Mouse (Mus musculus): ENCODE measurements at regions not wholly inside any gene's neighbourhood (a gene's known extent, or its start where the extent isn't known, plus 50 kb on each side); places are given as distances from the start of the nearest gene placed in this dataset.
"Not testable (repeated sequence)": the region's sequence is repeated elsewhere in the genome, so short reads cannot be mapped to it uniquely, and the experiment has no call there.

- not testable (repeated sequence) for DNase-seq (ENCODE audit: low spot score)
Observed at GRCm38 (mm10) chr15:53984006-53984405, 99.3 kb downstream of the Gm7489 start.

DNA sequence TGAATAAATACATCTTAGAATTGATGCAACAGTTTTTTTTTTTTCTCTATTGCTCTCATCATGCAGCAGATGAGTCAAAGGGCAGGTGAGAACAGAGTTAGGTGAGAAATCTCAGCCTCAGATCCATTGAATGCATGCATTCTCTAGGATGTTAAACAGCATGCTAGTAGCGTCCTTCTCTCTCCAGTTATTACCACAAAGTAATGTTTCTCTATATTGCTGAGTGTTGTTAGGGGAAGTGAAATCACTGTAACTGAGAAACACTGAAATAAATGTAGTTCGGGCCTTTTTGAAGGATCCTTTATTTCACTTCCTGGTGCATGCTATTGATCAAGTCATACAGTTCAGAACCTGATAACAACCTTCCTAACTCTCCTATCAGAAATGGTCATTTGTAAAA is 105.2 kb downstream of the Gm7489 start:
- DNase-seq (ENCODE audit: low spot score), result no peak

- no peak for DNase-seq (ENCODE audit: low spot score)
Observed at GRCm38 (mm10) chr15:53995199-53995868, 110.6 kb downstream of the Gm7489 start.

GRCm38 (mm10) chr15:53998600-53999290 is 114.0 kb downstream of the Gm7489 start:
- no peak for DNase-seq (ENCODE audit: low spot score)

- no peak for DNase-seq (ENCODE audit: low spot score)
Observed at GRCm38 (mm10) chr15:54033756-54034155, 149.1 kb downstream of the Gm7489 start.

- DNase-seq (ENCODE audit: low spot score), result no peak
Observed at GRCm38 (mm10) chr15:54050711-54051110, 166.0 kb downstream of the Gm7489 start.

GRCm38 (mm10) chr15:54070005-54070634 is 185.4 kb downstream of the Gm7489 start:
- peak; percentile 30 for DNase-seq (ENCODE audit: low spot score)

DNA sequence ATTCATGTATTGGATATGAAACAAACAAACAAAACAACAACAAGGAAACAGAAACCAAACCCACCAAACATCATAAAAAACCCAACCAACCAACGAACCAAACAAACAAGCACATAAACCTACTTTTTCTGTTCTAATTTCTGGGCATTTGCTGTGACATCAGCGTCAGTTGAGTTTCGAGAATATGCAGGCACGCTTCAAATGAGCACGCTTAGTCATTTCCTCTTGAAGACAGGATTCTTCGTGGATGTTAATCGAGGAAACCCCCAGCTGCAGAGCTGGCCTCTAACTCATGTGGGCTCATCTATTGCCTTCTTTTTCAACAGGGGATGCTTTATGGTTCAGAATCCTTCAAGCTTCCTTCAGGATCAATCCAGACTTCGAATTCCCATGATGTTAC is 187.0 kb downstream of the Gm7489 start:
- no peak for DNase-seq (ENCODE audit: low spot score)

DNA sequence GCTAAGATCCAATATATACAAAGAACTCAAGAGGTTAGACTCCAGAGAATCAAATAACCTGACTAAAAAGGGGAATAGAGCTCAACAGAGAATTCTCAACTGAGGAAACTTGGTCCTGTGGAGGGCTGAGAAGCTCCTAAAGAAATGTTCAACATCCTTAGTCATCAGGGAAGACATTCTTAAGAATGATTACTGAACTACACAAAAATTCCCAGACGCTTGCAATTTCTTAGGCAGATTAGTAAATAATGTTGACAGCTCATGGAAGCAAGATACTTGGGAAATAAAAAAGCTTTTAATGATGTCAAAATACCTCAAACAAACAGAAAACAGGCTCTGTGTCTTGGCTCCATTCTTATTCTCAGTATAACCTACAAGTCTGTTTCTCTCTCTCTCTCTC is 206.6 kb downstream of the Gm7489 start:
- DNase-seq (ENCODE audit: low spot score), result no peak

GRCm38 (mm10) chr15:54092386-54092785 is 207.7 kb downstream of the Gm7489 start:
- DNase-seq (ENCODE audit: low spot score), result no peak

DNA sequence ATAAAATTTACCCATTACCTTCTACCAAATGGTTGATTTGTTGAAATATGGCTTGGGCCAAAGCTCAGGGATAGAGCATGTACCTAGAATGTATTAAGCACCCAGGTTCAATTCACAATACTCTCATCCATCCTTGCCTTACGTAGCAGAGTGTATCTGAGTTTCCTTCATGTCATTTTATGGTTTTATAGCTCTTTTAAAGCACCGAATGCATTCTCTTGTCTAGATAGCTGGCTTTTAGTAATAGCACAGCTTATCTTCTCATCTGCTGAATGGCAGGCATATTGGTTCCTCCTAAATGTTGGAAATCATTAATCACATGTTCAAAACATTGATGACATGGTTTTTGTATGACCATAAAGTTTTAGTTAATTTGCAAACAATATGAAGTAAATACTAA is 212.8 kb downstream of the Gm7489 start:
- no peak for DNase-seq (ENCODE audit: low spot score)

DNA sequence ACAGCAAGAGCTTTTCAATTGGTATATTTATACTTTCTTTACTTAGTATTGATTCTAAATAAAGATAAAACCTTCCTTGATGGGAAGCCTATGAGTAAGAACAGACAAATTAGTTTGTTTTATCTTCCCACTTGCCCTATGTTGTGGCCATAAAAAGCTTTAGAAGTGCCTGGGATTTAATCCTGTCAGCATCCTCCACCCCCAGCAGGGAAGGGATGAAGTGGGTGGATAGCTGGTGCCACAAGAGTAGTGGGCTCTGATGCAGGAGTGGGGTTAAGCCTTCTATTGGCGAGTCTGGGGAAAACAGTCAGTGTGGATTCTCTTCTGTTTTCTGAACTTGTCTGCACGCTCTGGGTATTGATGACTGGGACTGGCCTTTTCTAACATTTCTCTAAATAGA is 227.7 kb downstream of the Gm7489 start:
- DNase-seq (ENCODE audit: low spot score), result no peak

- no peak for DNase-seq (ENCODE audit: low spot score)
Observed at GRCm38 (mm10) chr15:54114096-54114512, 229.4 kb downstream of the Gm7489 start.

DNA sequence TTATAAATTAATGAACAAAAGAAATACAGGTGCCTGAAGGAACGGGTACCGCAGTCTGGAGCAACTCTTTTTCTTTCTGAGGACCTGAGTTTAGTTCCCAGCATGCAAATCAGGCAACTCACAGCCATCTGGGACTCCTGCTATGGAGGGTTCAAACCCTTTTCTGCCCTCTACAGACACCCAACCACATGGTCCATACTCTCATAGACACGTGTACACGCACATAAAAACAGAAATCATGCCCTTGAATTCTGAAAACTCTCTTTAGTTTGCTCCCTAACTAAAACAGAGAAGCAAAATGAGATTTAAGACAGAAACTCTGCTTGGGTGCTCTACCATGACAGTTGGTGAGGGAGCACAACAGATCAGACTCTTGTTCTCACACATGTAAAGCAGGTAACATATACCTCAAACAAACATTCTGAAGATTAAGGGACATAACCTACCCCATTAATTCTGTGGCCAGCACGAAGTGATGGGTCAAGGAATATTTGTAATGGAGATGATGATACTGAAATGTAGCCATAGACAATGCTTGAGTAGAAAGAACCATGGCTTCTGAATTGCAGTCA is 233.3 kb downstream of the Gm7489 start:
- no peak for DNase-seq (ENCODE audit: low spot score)

GRCm38 (mm10) chr15:54120456-54120855 is 235.8 kb downstream of the Gm7489 start:
- no peak for DNase-seq (ENCODE audit: low spot score)

- DNase-seq (ENCODE audit: low spot score), result no peak
Observed at GRCm38 (mm10) chr15:54164350-54164749, 279.6 kb downstream of the Gm7489 start.

DNA sequence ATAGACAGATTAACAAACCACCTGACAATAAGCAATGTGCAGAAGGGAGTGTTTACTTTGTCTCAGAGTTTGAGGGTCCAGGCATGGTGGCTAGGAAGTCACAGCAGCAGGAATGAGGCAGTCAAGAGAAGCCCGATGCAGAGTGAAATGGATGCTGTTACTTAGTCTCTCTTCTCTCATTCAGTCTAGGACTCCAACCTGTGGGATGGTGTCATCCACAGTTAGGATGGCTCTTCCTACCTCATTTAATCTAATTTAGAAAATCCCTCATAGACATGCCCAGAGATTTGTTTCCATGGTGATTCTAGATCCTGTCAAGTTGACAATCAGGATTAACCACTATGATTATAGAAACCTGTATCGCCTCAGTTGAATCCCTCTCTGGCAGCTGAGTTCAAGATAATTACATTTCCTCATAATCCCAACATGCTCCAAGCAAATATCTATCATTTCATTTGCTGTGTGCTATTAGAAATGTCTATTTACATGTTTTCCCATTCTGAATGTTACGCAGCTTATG is 283.2 kb downstream of the Gm7489 start:
- DNase-seq (ENCODE audit: low spot score), result no peak

- no peak for DNase-seq (ENCODE audit: low spot score)
Observed at GRCm38 (mm10) chr15:54177221-54177620, 292.5 kb downstream of the Gm7489 start.

DNA sequence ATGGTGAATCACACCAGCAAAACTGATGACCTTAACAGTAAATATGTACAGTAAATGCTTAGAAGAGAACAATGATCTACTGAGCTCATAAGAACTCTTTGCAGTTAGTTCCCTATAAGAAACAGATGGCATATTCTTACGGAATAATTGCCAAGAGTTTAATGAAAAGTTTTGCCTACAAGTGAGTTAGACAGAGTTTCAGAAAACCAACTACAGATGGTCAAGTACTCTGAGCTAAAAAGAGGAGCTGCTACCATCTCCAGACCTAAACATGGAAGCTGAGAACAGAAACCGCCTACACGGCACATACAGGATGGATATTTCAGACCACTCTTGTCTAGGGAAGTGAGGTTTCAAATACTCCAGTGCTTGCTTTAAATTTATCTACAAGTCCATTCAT is 293.1 kb downstream of the Gm7489 start:
- DNase-seq (ENCODE audit: low spot score), result no peak

Measured in ovary, postnatal 10 days (tissue).